Mouse (Mus musculus) liver, embryonic 14.5 days (tissue): Measurements from ENCODE around the gene Tmem60. TPM values are rescaled to one million over a fixed set of nuclear protein-coding genes. Genes with fewer than 3 reads are reported as not detected.

Experiments used
- ATAC-seq: fragments of 200-750 bp; cut with Nextera tagmentation; 2 replicates; pipeline ENCODE4 v1.8.0; 2017; ENCODE audit warnings: moderate number of reproducible peaks, mild to moderate bottlenecking, moderate library complexity; ENCODE audit not compliant: insufficient read depth
- DNase-seq, 3 experiments: peaks; one replicate each; pipeline ENCODE4 v3.0.0-alpha.2; 2012 to 2013; ENCODE audit warnings: low read depth in 3 of 3, low spot score in 3 of 3
- H3K27ac ChIP-seq: fragments of 300-500 bp; sonication (generic); 2 replicates; pipeline ENCODE4 v1.5.1; 2014; ENCODE audit warnings: moderate library complexity, mild to moderate bottlenecking, control low read depth, inconsistent platforms
- H3K27me3 ChIP-seq: fragments of 300-500 bp; sonication (generic); 2 replicates; pipeline ENCODE4 v1.6.1; 2014; ENCODE audit warnings: mild to moderate bottlenecking, low read length, moderate library complexity; ENCODE audit not compliant: control insufficient read depth, insufficient read depth
- H3K36me3 ChIP-seq: fragments of 300-500 bp; sonication (generic); replicated peaks from 2 replicates; pipeline ENCODE4 v1.6.1; 2014; ENCODE audit warnings: low read depth; ENCODE audit not compliant: control insufficient read depth, insufficient read depth
- H3K4me1 ChIP-seq, 2 experiments: fragments of 200-500 bp in 1 of 2; fragments of 300-500 bp in 1 of 2; sonication (generic) in 1 of 2; replicated peaks; 2 replicates each; pipeline ENCODE4 v1.6.1; 2012 to 2014; ENCODE audit warnings: antibody characterized with exemption in 1 of 2, inconsistent platforms in 1 of 2, low read length in 1 of 2; ENCODE audit not compliant: control insufficient read depth in 2 of 2, insufficient read depth in 2 of 2
- H3K4me2 ChIP-seq: fragments of 300-500 bp; sonication (generic); 2 replicates; pipeline ENCODE4 v1.6.1; 2014; ENCODE audit warnings: low read depth, mild to moderate bottlenecking, control low read depth, moderate library complexity
- H3K4me3 ChIP-seq, 2 experiments: fragments of 200-500 bp in 1 of 2; fragments of 300-500 bp in 1 of 2; sonication (generic) in 1 of 2; 2 replicates each; pipeline ENCODE4 v1.5.1; 2012 to 2014; ENCODE audit warnings: low read depth in 2 of 2, low read length in 2 of 2, mild to moderate bottlenecking in 2 of 2, control low read depth in 1 of 2, inconsistent platforms in 1 of 2, moderate library complexity in 1 of 2; ENCODE audit not compliant: insufficient read depth in 1 of 2
- H3K9ac ChIP-seq: fragments of 300-500 bp; sonication (generic); replicated peaks from 2 replicates; pipeline ENCODE4 v1.6.1; 2014; ENCODE audit warnings: mild to moderate bottlenecking, control low read depth, moderate library complexity
- H3K9me3 ChIP-seq: fragments of 300-500 bp; sonication (generic); 2 replicates; pipeline ENCODE4 v1.6.1; 2016; ENCODE audit warnings: low read length, mixed read lengths; ENCODE audit not compliant: control insufficient read depth
- CTCF ChIP-seq: IDR thresholded peaks from 2 replicates; pipeline ENCODE4 v1.5.1; 2016; ENCODE audit warnings: antibody characterized with exemption, low read depth, control low read depth
- EP300 ChIP-seq: IDR thresholded peaks from 2 replicates; pipeline ENCODE4 v1.6.1; 2016; ENCODE audit warnings: antibody characterized with exemption, low read depth
- WGBS: fragments of 180-500 bp; shearing (Covaris S2); extraction: QIAGEN DNeasy Blood & Tissue Kit; methylation state at CpG from one replicate; pipeline ENCODE4 v1.1.7; 2014; ENCODE audit not compliant: insufficient replicate concordance; 5-methylcytosine and 5-hydroxymethylcytosine counted together
- polyA plus RNA-seq, 2 experiments: library from polyadenylated mRNA; depleted of rRNA in 1 of 2; stranded (reverse) in 1 of 2; unstranded in 1 of 2; fragments of >200 nt; fragmentation: Nextera tagmentation in 1 of 2; extraction: Ambion mirVana in 1 of 2; gene quantifications; 2 replicates each; pipeline versions ENCODE4 v1.2.1 to v1.2.3; 2012 to 2014

Gene Tmem60
- polyA plus RNA-seq (2012; rRNA removed) = 10.4 and 15.1 TPM in 2 replicates
- polyA plus RNA-seq (2014; fragmentation: Nextera tagmentation; extraction: Ambion mirVana) = 39.9 and 40.9 TPM in 2 replicates

DNA sequence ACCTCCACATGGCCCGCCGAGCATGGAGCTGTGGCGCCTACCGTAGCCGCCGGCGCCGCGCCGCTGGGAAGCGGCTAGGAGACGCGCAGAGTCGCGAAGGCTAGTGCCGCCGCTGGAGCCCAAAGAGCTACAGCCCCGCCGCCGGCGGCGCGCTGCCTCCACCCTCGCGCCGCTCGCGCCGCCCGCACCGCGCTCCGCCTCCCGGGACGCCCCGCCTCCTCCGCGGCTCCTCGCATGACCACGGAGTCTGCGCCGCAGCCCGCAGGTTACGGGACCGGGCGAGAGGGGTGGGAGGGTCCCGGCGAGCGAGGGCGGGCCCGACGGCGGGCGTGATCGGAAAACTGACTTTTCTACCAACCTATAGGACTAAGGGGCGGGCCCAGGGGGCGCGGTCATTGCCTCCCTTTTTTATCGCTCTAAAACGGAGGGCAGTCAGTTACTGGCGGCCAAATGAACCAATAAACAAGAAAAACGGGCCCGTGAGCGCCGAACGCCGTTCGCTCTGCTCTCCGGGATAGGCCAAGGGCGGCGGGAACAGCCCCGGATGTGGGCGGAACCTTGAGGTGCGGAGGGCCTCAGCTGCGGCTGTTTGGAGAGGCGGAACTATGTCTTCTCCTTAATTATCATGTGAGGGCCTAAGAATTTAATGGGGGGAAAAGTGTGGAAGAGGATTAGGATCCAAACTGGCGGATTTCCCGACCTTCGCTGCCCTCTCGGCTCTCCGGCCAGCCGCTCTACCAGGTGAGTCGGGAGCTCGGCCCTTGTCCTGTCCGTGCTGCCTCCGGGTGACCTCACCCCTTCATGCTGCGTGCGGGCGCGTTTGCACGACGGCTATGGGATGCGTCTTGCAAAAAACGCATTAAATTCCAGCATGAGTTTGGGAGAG, at the start of gene Tmem60, which contains the start of gene Phtf2:
Tmem60 (plus strand) TSS at position 277 of the 886 bp plus-strand sequence.
Phtf2 (minus strand) TSS at position 210 of the 886 bp plus-strand sequence.
- Histone ChIP-seq H3K36me3 (no peaks in the 10 kb centered on the region; the same call in 1 of the 2 replicates), H3K9ac (peak within 1 kb of the TSS; percentile 93), H3K27ac (peak within 1 kb of the TSS; percentile 86), H3K4me3 (peak within 1 kb of the TSS; percentile 70 to 84), H3K27me3 (no peaks in the 10 kb centered on the region), H3K4me2 (peak within 1 kb of the TSS; percentile 99), H3K4me1 (peaks cover 12 to 20% of the 10 kb centered on the region in 2 experiments), H3K9me3 (no peaks in the 10 kb centered on the region)
- ATAC-seq (peak; percentile 97), DNase-seq (peak; percentile 99)
- TF ChIP-seq EP300 = no peak
- 0 out of 2 replicates have a peak, but pooled peaks have one; percentile 2 for TF ChIP-seq CTCF
- WGBS = under 1% methylated on average over 77 of the region's 94 CpGs

DNA sequence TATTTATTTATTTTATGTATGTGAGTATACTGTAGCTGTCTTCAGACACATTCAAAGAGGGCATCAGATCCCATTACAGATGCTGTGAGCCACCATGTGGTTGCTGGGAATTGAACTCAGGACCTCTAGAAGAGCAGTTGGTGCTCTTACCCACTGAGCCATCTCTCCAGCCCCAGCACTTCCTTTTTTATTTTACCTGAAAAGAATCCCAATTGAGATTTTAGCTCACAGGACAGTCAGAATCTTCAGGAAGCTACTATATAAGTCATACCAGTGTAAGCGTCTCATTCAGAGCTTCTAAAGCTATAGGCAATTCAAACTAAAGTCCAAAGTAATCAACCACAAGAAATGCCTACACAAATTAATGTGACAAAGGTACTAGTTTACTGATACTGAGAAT, 47.6 kb upstream of the Tmem60 start:
- WGBS = 70% methylated on average over 1 of the region's 1 CpGs
- Histone ChIP-seq H3K36me3 (no peaks in the 10 kb centered on the region; the same call in 1 of the 2 replicates), H3K4me1 (no peaks in the 10 kb centered on the region; a peak in 1 of 4 replicates), H3K4me3 (no peak overlapping the region), H3K27me3 (no peaks in the 10 kb centered on the region), H3K9me3 (no peaks in the 10 kb centered on the region), H3K27ac (no peak overlapping the region), H3K9ac (no peak overlapping the region), H3K4me2 (no peak overlapping the region)
- DNase-seq (no peak), ATAC-seq (no peak)
- TF ChIP-seq CTCF (no peak), EP300 (no peak)

DNA sequence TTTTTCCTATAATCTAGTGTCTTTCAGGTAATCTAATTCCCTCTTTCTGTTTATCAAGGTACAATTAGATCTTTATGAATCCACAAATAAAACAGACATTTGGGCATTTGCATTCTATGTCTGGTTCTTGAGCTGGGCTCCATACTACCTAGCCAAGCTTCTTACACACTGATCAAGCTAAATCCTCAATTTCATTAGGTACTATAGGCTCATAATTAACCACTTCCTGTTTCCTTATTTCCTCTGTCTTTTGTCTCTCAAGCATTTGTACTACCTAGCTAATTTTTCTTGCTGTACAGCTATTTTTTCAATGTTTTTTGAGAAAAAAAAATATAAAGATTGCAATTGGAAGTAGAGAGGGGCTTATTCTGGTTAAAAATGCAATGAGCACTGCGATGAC, 44.9 kb upstream of the Tmem60 start:
- WGBS = 96% methylated on average over 1 of the region's 1 CpGs
- no peak overlapping the region for H3K4me3 ChIP-seq
- no peak for TF ChIP-seq CTCF
- no peak for TF ChIP-seq EP300
- no peaks in the 10 kb centered on the region; the same call in 1 of the 2 replicates for H3K36me3 ChIP-seq
- no peaks in the 10 kb centered on the region for H3K9me3 ChIP-seq
- no peaks in the 10 kb centered on the region for H3K4me1 ChIP-seq
- no peak for ATAC-seq
- no peak overlapping the region for H3K4me2 ChIP-seq
- no peak overlapping the region for H3K27ac ChIP-seq
- H3K27me3 ChIP-seq = no peaks in the 10 kb centered on the region
- DNase-seq = no peak
- H3K9ac ChIP-seq = no peak overlapping the region

DNA sequence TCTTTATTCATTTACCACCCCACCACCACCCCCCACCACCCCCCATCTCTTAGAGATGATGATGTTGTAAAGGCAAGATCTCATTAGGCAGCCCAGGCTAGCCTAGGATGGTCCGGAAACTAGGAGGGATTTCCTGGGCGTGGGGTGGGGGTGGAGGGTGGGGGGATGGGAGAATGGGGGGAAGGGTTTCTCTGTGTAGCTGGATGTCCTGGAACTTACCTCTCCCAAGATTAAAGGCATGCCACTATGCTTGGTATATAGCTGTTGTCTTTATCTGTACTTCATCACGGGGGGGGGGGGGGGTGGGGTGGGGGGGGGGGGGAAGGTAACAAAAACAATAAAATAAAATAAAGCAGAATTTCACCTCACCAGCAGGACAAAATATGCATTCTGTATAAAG, 38.6 kb upstream of the Tmem60 start:
- H3K27ac ChIP-seq = no peak overlapping the region
- no peaks in the 10 kb centered on the region for H3K27me3 ChIP-seq
- H3K4me2 ChIP-seq = no peak overlapping the region
- H3K4me3 ChIP-seq = no peak overlapping the region
- no peak for DNase-seq
- no peaks in the 10 kb centered on the region for H3K36me3 ChIP-seq
- WGBS = 64% methylated on average over 2 of the region's 3 CpGs
- no peak overlapping the region for H3K9ac ChIP-seq
- H3K9me3 ChIP-seq = no peaks in the 10 kb centered on the region
- no peaks in the 10 kb centered on the region; a peak in 1 of 4 replicates for H3K4me1 ChIP-seq
- TF ChIP-seq CTCF = no peak
- no peak for TF ChIP-seq EP300
- ATAC-seq = no peak

DNA sequence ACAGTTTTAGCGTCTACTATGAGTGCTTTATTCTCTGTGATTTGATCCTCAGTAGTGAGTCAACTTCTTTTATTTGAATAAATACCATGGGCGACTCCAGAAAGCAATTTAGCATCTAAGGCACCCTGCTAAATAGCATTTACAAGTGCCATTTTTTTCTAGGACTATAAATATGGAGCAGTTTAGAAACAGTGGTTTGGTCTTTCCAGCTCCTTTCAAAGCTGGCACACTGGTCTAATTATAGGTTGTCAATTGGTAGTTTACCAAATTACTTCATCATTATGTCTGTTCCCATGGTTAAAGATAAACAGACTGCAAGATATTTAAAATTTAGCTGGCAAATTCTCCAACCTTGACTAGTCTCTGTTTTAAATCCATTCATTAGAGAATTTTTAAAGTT, 38.2 kb upstream of the Tmem60 start:
- Histone ChIP-seq H3K9ac (no peak overlapping the region), H3K27ac (no peak overlapping the region), H3K9me3 (no peaks in the 10 kb centered on the region), H3K4me3 (no peak overlapping the region), H3K4me2 (no peak overlapping the region), H3K27me3 (no peaks in the 10 kb centered on the region), H3K4me1 (no peaks in the 10 kb centered on the region; a peak in 1 of 4 replicates), H3K36me3 (no peaks in the 10 kb centered on the region)
- TF ChIP-seq EP300 = no peak
- no peak for TF ChIP-seq CTCF
- no peak for DNase-seq
- ATAC-seq = no peak
- WGBS = 66% methylated on average over 2 of the region's 2 CpGs
